Mouse (Mus musculus): ENCODE data around the gene Gpc3. TPM values are rescaled to one million over a fixed set of nuclear protein-coding genes. Genes with fewer than 3 reads are reported as not detected.
"Not testable (repeated sequence)": the region's sequence is repeated elsewhere in the genome, so short reads cannot be mapped to it uniquely, and the experiment has no call there.

Gpc3 gene
- polyA plus RNA-seq, 2 experiments, result 181 to 240 TPM

DNA sequence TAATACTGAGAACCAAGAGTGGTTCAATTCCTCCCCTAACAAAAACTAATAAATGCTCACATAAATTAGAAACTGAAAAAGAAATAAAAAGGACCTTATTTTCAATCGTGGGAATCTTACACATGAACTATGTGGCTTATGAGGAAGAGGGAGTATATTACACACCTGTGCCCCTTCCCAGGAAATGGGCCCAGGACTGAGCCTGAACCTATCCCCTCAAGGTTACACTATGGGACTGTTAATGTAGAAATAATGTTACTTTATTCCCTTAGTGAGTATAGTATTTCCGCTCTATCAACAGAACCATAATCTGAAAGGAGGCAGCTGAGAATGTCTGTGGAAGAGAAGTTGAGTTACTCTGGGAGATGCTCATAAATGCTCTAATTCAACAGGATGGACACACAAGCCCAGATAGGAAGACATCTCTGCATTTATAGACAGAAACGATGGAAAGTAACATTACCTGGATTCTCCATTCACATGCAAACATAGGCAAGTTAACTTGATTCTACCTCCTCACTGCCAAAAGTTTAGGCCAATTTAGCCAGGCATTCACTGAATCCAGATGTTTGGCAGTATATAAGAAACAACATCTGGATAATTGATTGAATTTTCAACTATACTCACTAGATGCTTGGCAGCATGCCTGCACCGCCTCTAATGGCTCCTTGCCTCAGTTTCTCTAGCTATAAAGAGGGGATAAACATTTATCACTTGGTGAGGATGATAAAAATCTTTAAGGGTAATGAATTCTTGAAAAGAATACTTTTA lies 251.3 kb downstream of the Gpc3 start:
- no peak overlapping the region for H3K9ac ChIP-seq (replicated peaks)
- no peak overlapping the region for H3K4me3 ChIP-seq (ENCODE audit: insufficient read depth in 1 of 2, low read depth in 2 of 2, low read length in 2 of 2)
- DNase-seq (ENCODE audit: low read depth in 3 of 3, low spot score in 3 of 3) (no peak), ATAC-seq (ENCODE audit: insufficient read depth) (no peak)
- H3K27ac ChIP-seq, result no peak overlapping the region
- no peak overlapping the region for H3K4me2 ChIP-seq (ENCODE audit: low read depth)
- TF ChIP-seq EP300 (IDR thresholded peaks at IDR 0.05; ENCODE audit: low read depth) (no peak), CTCF (IDR thresholded peaks at IDR 0.05; ENCODE audit: low read depth) (no peak)
- 70% methylated on average over 4 of the region's 4 CpGs for WGBS (ENCODE audit: insufficient replicate concordance)
- H3K9me3 ChIP-seq (ENCODE audit: control insufficient read depth, low read length), result no peaks in the 10 kb centered on the region
- no peaks in the 10 kb centered on the region for H3K36me3 ChIP-seq (replicated peaks; ENCODE audit: control insufficient read depth, insufficient read depth, low read depth)
- H3K4me1 ChIP-seq (replicated peaks; ENCODE audit: control insufficient read depth in 2 of 2, insufficient read depth in 2 of 2, low read length in 1 of 2), result no peaks in the 10 kb centered on the region
- H3K27me3 ChIP-seq (ENCODE audit: control insufficient read depth, insufficient read depth, low read length), result no peaks in the 10 kb centered on the region

DNA sequence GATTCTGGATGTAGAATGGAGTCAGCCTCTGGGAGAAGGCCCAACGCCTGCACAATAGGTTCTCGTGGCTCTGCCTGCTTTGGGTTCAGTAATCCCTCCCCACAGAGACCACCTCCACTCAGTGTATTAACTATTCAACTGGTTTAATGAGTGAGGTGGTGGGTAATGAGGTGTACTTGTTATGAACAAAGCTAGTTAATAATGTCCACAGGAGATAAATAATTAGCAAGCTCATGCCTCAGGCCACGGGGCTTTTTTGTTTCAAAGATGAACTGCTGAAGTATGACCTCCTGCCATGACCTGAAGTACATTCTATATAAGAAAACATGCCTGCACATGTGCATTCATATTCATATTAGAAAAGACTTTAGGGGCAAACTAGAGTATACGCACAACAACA lies 260.8 kb downstream of the Gpc3 start:
- DNase-seq (ENCODE audit: low read depth in 3 of 3, low spot score in 3 of 3), result no peak
- Histone ChIP-seq H3K4me2 (ENCODE audit: low read depth) (no peak overlapping the region), H3K27ac (no peak overlapping the region), H3K4me1 (replicated peaks; ENCODE audit: control insufficient read depth in 2 of 2, insufficient read depth in 2 of 2, low read length in 1 of 2) (no peaks in the 10 kb centered on the region), H3K4me3 (ENCODE audit: insufficient read depth in 1 of 2, low read depth in 2 of 2, low read length in 2 of 2) (no peak overlapping the region), H3K27me3 (ENCODE audit: control insufficient read depth, insufficient read depth, low read length) (no peaks in the 10 kb centered on the region), H3K36me3 (replicated peaks; ENCODE audit: control insufficient read depth, insufficient read depth, low read depth) (no peaks in the 10 kb centered on the region), H3K9ac (replicated peaks) (no peak overlapping the region), H3K9me3 (ENCODE audit: control insufficient read depth, low read length) (no peaks in the 10 kb centered on the region)
- WGBS (ENCODE audit: insufficient replicate concordance), result 59% methylated on average over 4 of the region's 4 CpGs
- TF ChIP-seq EP300 (IDR thresholded peaks at IDR 0.05; ENCODE audit: low read depth) (no peak), CTCF (IDR thresholded peaks at IDR 0.05; ENCODE audit: low read depth) (no peak)
- ATAC-seq (ENCODE audit: insufficient read depth), result no peak

DNA sequence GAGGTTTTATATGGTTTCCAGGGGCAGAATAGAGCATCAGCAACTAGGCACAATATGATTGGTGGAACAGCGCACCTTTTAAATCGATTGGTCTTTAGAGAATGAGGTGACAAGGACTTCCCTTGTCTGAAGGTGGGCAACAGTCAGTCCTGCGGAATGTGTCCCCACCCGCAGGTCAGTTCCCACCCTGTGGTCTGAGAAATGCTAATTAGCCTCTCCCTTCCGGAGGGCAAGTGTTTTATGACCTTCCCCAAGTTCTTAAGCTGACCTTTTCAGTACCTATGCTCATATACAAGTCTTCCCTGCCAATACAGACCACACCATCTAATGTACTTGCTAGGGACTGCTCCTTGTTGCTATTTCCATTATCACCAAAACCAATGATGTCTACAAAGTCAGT lies 263.1 kb downstream of the Gpc3 start:
- WGBS (ENCODE audit: insufficient replicate concordance), result 54% methylated on average over 5 of the region's 5 CpGs
- H3K9me3 ChIP-seq (ENCODE audit: control insufficient read depth, low read length); H3K4me2 ChIP-seq (ENCODE audit: low read depth); H3K4me1 ChIP-seq (replicated peaks; ENCODE audit: control insufficient read depth in 2 of 2, insufficient read depth in 2 of 2, low read length in 1 of 2); H3K36me3 ChIP-seq (replicated peaks; ENCODE audit: control insufficient read depth, insufficient read depth, low read depth); H3K27ac ChIP-seq; ATAC-seq (ENCODE audit: insufficient read depth); H3K4me3 ChIP-seq (ENCODE audit: insufficient read depth in 1 of 2, low read depth in 2 of 2, low read length in 2 of 2); DNase-seq (ENCODE audit: low read depth in 3 of 3, low spot score in 3 of 3); H3K27me3 ChIP-seq (ENCODE audit: control insufficient read depth, insufficient read depth, low read length); H3K9ac ChIP-seq (replicated peaks): not testable (repeated sequence)

DNA sequence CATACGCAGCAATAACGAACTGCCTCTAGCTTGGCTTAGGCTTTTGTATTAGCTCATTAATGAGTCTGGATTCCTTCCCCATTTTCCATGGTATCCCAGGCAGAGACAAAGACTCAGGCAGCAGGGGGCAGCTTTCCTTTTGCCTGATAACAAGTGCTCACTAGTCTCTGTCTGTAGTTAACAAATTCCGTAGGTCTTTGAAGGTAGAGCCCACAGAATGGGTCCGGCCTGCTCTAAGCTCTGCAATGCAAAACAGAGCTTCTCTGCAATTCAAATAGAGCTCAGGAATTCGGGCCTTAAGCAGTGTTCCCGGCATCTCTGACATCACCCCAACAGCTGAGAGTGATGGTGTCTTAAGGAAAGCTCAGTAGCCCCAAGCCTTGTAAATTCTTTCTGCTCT lies 265.0 kb downstream of the Gpc3 start:
- TF ChIP-seq CTCF (IDR thresholded peaks at IDR 0.05; ENCODE audit: low read depth) (no peak), EP300 (IDR thresholded peaks at IDR 0.05; ENCODE audit: low read depth) (no peak)
- WGBS (ENCODE audit: insufficient replicate concordance), result 54% methylated on average over 6 of the region's 6 CpGs
- H3K27me3 ChIP-seq (ENCODE audit: control insufficient read depth, insufficient read depth, low read length), result no peaks in the 10 kb centered on the region
- no peaks in the 10 kb centered on the region for H3K4me1 ChIP-seq (replicated peaks; ENCODE audit: control insufficient read depth in 2 of 2, insufficient read depth in 2 of 2, low read length in 1 of 2)
- no peak overlapping the region for H3K4me2 ChIP-seq (ENCODE audit: low read depth)
- no peak overlapping the region for H3K27ac ChIP-seq
- no peak for ATAC-seq (ENCODE audit: insufficient read depth)
- H3K9ac ChIP-seq (replicated peaks), result no peak overlapping the region
- H3K36me3 ChIP-seq (replicated peaks; ENCODE audit: control insufficient read depth, insufficient read depth, low read depth), result no peaks in the 10 kb centered on the region
- H3K9me3 ChIP-seq (ENCODE audit: control insufficient read depth, low read length), result no peaks in the 10 kb centered on the region
- no peak for DNase-seq (ENCODE audit: low read depth in 3 of 3, low spot score in 3 of 3)
- H3K4me3 ChIP-seq (ENCODE audit: insufficient read depth in 1 of 2, low read depth in 2 of 2, low read length in 2 of 2), result no peak overlapping the region

DNA sequence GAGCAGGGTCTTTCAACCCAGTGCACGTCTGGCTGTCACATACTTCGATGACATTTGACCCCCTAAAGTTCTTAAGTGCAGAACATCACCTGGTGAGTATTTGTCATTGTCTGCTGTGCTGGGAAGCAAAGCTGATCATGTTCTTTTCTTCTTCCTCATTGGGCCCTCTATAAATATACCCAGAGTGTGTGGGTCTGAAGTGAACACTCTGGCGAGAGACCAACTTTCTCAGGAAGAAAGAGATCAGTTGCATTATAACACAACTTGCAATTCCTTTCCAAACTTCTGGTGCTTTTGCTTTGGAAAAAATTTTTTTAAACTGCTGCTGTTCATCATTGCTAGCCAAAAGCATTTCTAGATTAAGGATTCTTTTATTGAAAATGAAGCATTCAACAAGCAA lies 269.7 kb downstream of the Gpc3 start:
- Histone ChIP-seq H3K4me3 (ENCODE audit: insufficient read depth in 1 of 2, low read depth in 2 of 2, low read length in 2 of 2) (no peak overlapping the region), H3K36me3 (replicated peaks; ENCODE audit: control insufficient read depth, insufficient read depth, low read depth) (no peaks in the 10 kb centered on the region), H3K4me2 (ENCODE audit: low read depth) (no peak overlapping the region), H3K4me1 (replicated peaks; ENCODE audit: control insufficient read depth in 2 of 2, insufficient read depth in 2 of 2, low read length in 1 of 2) (no peaks in the 10 kb centered on the region), H3K9me3 (ENCODE audit: control insufficient read depth, low read length) (no peaks in the 10 kb centered on the region), H3K27ac (no peak overlapping the region), H3K27me3 (ENCODE audit: control insufficient read depth, insufficient read depth, low read length) (no peaks in the 10 kb centered on the region), H3K9ac (replicated peaks) (no peak overlapping the region)
- 69% methylated on average over 3 of the region's 3 CpGs for WGBS (ENCODE audit: insufficient replicate concordance)
- ATAC-seq (ENCODE audit: insufficient read depth) (no peak), DNase-seq (ENCODE audit: low read depth in 3 of 3, low spot score in 3 of 3) (no peak)
- TF ChIP-seq CTCF (IDR thresholded peaks at IDR 0.05; ENCODE audit: low read depth), result no peak
- TF ChIP-seq EP300 (IDR thresholded peaks at IDR 0.05; ENCODE audit: low read depth), result no peak

All from liver, embryonic 14.5 days (tissue).